Mouse (Mus musculus) MN1 (cell line): ENCODE results near the gene Rubcn.
"Not testable (repeated sequence)": the region's sequence is repeated elsewhere in the genome, so short reads cannot be mapped to it uniquely, and the experiment has no call there.

Experiments
- DNase-seq: peaks from one replicate; pipeline ENCODE4 v3.0.0-alpha.2; 2016; ENCODE audit warnings: low spot score

Rubcn gene

DNA sequence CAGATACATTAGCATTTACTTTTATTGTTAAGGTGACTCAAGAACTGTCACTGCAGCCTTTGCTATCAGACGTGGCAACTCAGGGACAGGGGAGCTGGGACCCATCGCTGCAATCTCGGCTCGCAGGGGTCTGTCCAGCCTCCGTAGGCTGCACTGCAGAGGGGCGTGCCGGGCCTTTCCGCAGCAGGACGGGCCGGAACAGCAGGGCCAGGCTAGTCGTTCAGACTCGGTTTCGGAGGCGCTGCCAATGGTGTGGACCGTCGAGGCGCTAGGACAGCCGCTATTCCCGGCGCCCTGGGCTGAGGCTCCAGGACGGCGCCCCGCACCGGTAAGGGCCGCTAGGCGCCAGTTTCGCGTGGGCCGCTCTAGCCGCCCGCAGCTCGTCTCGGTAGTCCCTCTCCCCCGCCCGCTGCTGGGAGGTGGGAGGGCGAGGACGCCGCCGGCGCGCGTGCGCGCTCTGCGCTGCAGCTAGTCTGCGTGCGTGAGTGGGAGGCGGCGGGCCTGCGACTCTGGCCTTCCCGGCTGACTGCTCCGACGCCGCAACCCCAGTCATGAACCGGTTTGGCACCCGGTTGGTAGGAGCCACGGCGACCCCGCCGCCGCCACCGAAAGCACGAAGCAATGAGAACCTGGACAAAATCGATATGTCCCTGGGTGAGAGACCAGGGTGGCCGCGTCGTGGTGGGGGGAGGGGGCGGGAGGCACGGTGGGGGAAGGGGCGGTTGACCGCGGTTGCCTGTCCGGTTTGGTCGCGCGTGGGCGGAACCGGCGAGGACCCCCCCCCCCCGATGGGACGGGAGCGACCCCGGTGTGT, at the start of gene Rubcn, which contains the start of gene Fyttd1:
Gene Rubcn, minus strand, starts transcription at position 424 of the 814 bp plus-strand sequence.
Gene Fyttd1, plus strand, starts transcription at position 158 of the 814 bp plus-strand sequence.
- DNase-seq, result peak; percentile 94

GRCm38 (mm10) chr16:32927044-32927443, 49.5 kb upstream of the Rubcn start:
- no peak for DNase-seq

- not testable (repeated sequence) for DNase-seq
Observed at GRCm38 (mm10) chr16:32926629-32927028, 49.1 kb upstream of the Rubcn start.

DNA sequence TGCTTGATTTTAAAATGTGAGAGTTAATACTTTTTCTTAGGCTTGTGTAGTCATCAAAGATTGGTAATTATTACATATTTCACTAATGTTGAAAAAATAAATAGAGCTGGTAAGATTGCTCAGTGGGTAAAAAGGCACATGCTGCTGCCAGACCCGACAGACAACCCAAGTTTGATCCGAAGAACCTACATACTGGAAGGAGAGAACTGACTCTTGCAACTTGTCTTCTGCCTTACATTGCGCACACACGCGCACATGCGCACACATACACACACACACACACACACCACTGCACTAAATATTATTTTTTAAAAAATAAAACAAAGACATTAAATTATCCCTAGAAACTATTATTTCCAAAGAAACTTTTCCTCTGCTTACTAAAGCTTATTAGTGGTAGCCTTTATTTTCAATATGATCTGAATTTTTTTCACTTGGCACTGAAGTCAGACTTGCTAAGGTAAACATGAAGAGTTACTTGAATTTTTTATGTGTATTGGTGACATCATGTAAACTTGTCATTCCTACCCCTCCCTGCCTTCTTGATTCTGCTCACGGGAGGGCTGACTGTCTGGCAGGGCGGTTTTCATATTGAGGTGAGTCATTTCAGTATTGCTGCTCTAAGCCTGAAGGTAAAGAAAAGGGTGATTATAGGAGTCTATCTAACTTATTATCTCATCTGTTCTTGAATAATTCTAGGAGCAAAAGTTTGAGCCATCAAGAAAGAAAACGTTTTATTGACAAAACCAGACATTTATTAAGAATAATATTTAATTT, 37.9 kb upstream of the Rubcn start:
- peak; percentile 14 for DNase-seq

DNA sequence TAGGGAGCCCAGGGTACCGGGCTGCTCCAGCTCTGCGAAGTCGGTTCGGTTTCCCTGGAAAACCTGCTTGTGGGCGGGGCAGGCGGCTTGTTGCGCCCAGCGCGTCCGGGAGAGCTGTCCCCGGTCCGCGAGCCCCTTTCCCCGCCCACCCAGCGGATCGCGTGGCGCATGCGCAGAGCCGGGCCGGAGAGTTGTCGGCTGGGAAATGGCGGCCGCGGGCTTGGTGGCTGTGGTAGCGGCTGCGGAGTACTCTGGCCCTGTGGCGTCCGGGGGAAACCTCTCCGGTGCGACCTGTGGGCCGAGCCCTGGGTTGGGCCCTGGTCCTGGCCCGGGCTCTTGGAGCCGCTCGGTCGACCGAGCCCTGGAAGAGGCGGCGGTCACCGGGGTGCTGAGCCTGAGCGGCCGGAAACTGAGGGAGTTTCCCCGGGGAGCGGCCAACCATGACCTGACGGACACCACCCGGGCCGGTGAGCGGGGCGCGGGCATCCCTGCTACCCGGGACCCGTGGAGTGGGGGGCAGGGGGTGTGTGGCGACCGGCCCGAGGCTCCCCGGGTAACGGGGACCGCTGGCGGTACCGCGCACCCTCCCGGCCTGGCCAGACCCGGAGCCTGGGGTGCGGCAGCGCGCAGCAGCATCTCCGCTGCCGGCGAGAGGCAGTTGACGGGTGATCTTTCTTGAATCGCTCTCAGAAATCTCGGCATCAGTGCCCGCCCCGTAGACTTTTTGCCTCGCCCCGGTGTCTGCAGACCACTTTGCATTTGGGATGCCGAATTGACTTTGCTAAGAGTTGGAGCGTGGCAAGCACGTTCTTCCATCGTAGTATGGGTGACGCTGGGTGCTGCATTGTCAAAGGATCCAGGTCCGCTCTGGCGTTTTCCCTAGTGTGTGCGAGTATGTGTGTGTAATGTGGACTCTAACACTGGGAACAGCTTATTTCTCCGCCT, 36.6 kb upstream of the Rubcn start, which contains the start of gene Lrch3:
Gene Lrch3, plus strand, starts transcription at position 164 of the 945 bp plus-strand sequence.
- DNase-seq, result peak; percentile 91

DNA sequence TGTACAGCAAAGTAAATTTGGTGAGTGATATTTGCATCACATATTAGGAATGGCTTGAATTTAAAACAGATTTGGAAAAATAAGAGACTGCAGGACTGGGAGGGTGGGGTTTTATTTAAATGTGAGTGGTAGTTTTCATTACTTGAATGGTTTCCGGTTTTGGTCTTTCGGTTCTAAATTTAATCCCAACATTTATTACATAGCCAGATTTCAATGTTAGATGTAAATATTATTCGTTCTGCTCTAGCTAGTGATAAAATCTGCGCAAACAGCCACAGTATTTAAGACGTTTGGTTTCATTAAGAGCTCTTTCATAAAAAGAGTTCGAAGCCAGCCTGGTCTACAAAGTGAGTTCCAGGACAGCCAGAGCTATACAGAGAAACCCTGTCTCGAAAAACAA, 35.6 kb upstream of the Rubcn start:
- DNase-seq, result no peak

- peak; percentile 46 for DNase-seq
Observed at GRCm38 (mm10) chr16:32906727-32907126, 29.2 kb upstream of the Rubcn start.

DNA sequence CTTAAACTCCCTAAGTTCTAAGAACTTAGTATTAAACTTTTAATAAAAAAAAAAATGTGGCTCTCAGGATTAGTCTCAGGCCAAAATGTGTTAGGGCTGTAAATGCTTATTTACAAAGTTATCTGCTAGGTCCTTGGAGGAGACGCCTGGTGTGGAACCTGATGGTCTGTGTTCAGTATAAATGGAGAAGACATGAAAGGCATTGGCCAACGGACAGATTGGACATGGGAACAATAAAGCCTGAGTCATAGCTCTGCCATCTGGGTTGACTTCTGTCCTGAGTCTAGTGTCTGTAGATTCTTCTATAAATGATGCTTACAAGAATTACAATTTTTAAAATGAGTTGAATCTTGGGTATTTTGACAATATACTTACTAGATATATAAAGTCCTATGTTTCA, 28.6 kb upstream of the Rubcn start:
- no peak for DNase-seq

- DNase-seq, result no peak
Observed at GRCm38 (mm10) chr16:32902051-32902428, 24.5 kb upstream of the Rubcn start.

DNA sequence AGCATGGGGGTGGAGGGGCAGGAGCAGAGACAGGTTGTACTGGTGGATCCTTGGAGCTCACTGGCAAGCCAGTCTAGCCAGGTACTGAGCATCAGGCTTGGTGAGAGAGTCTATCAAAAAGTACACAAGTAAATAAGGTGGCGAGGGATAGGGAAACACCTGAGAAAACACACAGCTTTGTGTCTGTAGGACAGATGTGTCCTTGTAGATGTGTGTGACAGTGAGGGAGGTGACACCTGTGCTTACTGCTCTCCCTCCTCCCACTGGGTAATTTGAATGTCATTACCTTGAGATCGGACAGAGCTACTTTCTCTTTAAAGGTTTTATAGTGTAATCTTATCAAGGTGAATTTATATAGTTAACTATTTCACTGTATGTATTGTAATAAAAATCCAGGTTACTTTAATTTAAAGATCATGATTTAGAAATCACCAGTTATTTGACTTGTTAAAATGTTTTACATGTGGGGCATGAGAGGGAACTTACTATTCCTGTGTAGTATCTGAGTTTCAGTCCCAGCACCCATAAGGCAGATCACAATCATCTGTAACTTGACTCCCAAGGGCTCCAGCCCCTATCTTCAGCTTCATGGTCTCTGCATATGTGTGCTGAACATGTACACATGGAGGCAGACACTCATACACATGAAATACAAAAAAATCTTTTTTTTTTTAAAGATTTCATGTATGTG, 23.9 kb upstream of the Rubcn start:
- DNase-seq, result no peak

DNA sequence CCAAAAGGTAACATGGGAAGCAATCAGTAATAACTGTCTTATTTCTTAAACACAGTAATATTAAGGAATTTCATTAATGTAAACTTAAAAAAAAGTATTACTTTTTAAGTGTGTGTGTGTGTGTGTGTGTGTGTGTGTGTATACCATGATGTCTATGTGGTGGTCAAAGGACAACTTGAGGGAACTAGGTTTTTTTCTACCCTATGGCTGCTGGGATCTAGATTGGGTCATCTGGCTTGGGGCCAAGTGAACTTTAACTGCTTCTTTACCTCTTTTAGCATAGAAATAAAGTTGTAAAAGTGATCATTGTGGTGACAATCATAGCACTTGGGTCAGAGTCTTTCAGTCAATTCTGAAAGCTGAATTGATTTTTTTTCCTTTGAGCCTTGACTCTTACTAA, 18.6 kb upstream of the Rubcn start:
- DNase-seq, result no peak

DNA sequence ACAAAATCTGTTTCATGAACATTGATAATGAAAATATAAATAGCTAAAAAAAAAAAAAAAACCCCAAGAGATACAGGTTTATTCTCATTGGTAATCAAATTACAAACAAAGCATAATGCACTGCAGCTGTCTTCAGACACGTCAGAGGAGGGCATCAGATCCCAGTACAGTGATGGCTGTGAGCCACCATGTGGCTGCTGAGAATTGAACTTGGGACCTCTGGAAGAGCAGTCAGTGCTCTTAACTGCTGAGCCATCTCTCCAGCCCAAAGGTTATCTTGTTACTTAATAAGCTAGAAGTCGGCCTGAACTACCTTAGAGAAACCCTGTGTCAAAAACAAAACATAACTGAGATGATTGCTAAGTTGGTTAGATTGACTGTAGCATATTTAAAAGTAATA, 12.3 kb upstream of the Rubcn start:
- no peak for DNase-seq

- no peak for DNase-seq
Observed at GRCm38 (mm10) chr16:32887996-32888395, 10.4 kb upstream of the Rubcn start.

DNA sequence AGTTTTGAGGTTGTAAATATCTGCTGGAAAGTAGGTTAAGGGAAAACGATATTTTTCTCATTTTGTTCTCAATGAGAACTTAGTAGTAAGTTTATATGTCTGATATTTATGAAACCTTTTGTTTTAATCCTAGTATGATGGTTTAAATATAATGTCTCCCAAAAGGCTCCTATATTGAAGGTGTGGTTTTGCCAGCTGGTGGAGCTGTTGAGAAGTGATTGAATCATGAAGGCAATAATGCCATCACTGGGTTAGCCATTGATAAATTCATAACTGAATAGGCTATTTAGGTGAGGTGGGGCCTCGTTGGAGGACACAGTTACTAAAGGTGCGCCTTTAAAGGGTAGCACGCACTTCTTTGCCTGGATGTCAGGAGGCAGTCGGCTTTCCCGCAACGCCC, 4.0 kb upstream of the Rubcn start:
- DNase-seq, result no peak

DNA sequence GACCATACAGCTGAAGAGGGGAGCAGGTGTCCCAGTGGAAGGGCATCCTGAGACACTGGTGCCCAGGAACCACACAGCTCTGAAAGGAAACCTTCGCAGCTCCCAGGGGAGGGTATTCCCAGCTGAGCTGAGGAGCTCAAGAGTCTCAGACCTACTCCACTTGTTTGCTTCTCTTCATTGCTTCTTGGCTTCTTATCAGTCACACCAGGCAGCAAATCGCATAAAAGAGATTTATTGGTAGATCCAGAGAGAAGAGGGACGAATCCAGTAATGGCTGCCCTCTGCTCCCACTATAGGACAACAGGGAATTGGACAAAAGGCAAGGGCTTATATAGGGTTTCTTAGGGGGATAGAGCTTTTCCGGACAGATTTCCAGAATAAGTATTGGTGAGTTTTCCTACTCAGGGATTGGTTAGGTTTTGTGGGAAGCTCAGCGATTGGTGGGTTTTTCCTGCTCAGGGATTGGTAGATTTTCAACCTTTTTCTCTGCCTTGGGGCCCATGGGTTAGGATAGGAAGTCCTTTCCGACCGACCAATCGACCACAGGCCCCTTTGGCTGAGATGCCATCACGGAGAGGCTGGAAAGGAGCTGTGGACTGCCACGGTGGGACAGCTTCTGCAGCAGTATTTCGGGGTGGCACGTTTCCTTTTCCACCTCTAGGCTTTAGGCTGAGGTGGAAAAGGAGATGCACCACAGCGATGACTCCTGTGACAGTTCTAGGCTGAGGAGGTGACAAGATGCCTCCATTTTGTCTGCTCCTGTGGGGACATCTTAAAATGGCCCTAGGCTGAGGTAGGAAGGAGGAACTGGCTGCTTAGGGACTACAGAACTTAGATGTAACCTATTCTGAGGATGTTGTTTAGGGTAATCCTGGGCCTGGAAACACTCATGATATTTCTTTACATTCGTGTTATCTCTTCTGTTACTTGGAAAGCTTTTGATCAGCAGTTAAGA, 1.7 kb upstream of the Rubcn start:
- DNase-seq, result peak; percentile 40

- DNase-seq, result peak; percentile 36
Observed at GRCm38 (mm10) chr16:32878157-32878598, 612 bp upstream of the Rubcn start.

DNA sequence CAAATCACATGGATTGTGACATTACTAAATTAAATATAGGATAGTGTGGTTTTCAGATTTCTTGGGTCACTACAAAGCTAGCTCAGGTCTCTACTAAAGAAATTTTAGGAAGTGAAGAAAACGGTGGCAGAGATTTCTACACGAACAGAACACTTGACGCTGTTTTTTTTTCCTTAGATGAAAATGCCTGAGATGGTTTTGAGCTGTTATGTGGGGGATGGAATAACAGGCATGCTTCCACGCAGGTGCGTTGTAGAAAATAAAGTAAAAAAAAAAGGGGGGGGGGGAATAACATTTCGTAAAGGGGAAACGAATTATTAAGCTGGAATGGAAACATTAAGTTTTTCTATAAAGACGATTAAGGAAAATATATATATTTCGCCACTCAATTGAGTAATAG, 735 bp downstream of the Rubcn start:
- DNase-seq, result no peak

DNA sequence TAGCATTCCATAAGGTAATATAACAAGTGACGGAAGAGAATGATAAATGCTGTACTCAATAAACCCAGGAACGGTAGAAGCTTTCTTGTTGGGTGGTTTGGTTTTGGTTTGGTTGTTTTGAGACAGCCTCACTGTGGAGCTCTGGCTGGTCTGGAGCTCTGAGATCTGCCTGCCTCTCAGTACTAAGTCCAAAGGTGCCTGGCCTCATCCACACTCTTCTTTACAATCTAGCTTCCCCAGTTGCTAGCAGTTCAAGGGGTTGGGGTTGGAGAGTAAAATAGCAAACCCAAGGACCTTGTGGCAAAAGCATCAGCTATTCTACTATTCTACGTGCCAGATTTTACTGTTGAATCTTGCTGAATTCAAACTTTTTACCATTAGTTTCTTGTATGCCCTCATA, 1.7 kb downstream of the Rubcn start:
- no peak for DNase-seq

DNA sequence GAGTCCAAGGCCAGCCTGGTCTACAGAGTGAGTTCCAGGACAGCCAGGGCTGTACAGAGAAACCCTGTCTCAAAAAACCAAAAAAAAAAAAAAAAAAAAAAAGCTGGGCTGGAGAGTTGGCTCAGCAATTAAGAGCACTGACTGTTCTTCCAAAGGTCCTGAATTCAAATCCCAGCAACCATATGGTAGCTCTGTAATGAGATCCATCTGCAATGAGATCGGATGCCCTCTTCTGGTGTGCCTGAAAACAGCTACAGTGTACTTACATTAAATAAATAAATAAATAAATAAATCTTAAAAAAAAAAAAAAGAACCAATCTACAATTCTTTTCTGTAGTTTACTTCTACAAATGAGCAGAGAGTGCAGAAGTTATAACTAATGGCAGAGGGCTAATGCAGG, 2.3 kb downstream of the Rubcn start:
- not testable (repeated sequence) for DNase-seq

GRCm38 (mm10) chr16:32873366-32873765, 4.2 kb downstream of the Rubcn start:
- DNase-seq, result no peak
